Mouse (Mus musculus) T-helper 17 cell (primary cell): Measurements from ENCODE around the gene Gmfb.

Source experiments
- in situ Hi-C, 2 experiments: fragments of 300-600 bp; cut with MboI, MseI; formaldehyde crosslinking; loops; 1 replicate in 1 of 2; 2 replicates in 1 of 2; pipeline ENCODE4 v1.15.1; 2025; ENCODE audit warnings: high pct_unique_total_duplicates in 2 of 2

Gmfb gene

GRCm38 (mm10) chr14:46821873-46822716 is at the start of gene Gmfb:
Gmfb (minus strand) TSS chr14:46822242.
- in situ Hi-C loops: no loop called here

DNA sequence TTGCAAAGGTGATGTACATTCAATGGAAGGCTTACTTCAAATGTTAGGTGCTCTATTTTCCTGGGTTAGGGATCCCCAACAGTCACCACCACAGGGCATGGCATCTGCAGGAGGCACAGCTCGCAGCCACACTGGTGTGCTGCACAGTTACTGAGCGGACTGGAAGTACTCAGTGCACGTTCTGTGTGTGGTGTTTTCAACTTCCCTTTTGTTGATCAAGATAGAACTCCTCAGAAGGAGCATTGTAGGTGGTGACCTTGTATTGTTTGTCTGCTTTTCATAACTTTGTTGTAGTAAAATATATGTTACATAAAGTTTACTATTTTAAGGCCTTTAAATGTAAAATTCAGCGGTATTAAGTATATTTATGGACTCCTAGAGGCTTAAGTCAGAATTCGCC is 40.9 kb upstream of the Gmfb start:
- in situ Hi-C loops: no loop called here

GRCm38 (mm10) chr14:46853677-46854076 is 31.6 kb upstream of the Gmfb start:
- in situ Hi-C loops: no loop called here

GRCm38 (mm10) chr14:46849769-46850168 is 27.7 kb upstream of the Gmfb start:
- in situ Hi-C loops: no loop called here

DNA sequence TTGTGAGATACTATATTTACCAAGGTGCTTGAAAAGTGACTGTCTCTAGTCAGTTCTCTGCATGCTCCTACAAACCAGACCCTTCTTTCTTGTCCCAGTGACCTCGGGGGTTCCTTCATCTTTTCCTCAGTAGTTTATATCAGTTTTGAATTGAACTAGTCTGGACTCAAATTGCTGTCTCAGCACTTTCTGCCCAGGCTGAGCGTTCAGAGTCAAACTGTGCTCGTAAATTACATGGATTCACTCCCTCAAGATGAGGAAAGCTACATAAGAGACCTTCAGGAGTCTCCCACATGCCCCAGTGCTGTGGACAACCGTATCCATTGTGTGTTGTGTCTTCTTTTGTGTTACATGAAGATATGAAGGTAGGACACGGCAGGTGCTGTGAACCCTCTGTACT is 26.7 kb upstream of the Gmfb start:
- in situ Hi-C loops: no loop called here

GRCm38 (mm10) chr14:46848063-46848590 is 26.1 kb upstream of the Gmfb start:
- in situ Hi-C loops: no loop called here

GRCm38 (mm10) chr14:46845706-46846105 is 23.7 kb upstream of the Gmfb start:
- in situ Hi-C loops: no loop called here

DNA sequence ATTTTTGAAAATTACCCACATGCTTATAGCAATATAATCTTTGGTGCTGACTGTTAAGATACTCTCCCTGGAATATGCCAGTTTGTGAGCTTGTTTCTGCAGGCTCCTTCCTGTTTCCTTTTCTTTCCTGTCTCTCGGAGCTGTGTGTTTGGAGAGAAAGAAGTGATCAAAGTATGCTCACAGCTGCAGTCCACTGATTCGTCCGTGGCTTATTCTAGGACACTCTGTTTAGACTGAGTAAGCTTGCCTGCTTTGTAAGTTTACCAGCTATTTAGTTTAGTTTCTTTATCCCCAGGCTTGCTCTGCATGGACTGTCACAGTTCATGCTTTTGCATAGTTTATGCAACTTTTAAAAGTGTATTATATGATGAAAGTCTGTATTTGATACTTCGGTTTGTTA is 17.3 kb upstream of the Gmfb start:
- in situ Hi-C loops: no loop called here

GRCm38 (mm10) chr14:46832354-46833272 is 10.6 kb upstream of the Gmfb start:
- in situ Hi-C loops: no loop called here

DNA sequence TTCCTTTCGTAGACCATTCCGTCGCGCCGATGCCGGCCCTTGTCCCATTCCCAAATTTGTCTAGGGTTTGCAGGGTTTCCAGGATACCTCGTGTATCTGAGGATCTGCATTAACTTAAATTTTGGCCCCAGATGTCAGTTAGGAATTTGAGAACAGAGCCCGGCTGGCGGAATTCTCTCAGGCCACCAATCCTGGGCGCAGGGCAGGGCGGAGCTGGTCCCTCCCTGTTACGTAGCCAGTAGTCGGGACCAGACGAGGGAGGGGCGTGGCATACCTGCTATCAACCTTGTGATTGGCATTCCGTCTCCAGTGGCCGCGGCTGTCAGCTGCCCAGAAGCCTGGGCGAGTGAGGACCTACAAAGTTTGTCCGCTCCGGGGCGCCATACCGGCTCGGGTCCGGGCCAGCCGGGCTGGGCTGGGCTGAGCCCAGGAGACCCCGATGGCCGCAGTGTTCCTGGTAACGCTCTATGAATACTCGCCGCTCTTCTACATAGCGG is 9.8 kb upstream of the Gmfb start, which contains the start of gene Cgrrf1:
TSS of gene Cgrrf1 (plus strand) at position 289 of the 497 bp plus-strand sequence.
- in situ Hi-C loops: no loop called here

- in situ Hi-C loops: no loop called here
These were observed 9.3 kb upstream of the Gmfb start for GRCm38 (mm10) chr14:46831295-46831694.

DNA sequence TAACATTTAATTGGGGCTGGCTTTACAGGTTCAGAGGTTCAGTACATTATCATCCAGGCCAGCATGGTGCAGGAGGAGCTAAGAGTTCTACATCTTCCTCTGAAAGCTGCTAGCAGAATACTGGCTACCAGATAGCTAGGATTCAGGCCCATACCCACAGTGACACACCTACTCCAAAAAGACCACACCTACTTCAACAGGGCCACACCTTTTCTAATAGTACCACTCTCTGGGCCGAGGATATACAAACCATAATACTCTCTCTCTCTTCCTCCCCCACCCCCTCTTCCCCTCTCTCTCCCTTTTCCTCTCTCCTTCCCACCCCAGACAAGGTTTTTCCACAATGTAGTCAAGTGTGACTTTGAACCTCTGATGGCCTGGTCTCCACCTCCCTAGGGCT is 5.4 kb upstream of the Gmfb start:
- in situ Hi-C loops: no loop called here

GRCm38 (mm10) chr14:46823996-46824395 is 2.0 kb upstream of the Gmfb start:
- in situ Hi-C loops: no loop called here

GRCm38 (mm10) chr14:46821271-46821872 is 670 bp downstream of the Gmfb start:
- in situ Hi-C loops: no loop called here

DNA sequence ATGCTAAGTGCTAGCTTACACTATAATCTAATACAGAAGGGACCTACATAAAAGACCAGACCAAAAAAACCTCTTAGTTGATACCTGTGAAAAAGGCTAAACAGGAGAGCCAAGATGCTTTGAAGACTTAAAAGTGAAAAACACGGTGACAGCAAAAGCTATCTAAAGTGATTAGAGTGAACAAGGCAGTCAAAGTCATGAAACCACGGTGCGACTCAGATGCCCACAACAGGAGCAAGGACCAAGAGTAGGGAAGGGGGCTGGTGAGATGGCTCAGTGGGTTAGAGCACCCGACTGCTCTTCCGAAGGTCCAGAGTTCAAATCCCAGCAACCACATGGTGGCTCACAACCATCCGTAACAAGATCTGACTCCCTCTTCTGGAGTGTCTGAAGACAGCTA is 2.1 kb downstream of the Gmfb start:
- in situ Hi-C loops: loop anchor here in 1 of 2 experiments (10.0 kb wide), 1 partner anchor 745 kb away; no protein-coding TSS in a partner anchor

DNA sequence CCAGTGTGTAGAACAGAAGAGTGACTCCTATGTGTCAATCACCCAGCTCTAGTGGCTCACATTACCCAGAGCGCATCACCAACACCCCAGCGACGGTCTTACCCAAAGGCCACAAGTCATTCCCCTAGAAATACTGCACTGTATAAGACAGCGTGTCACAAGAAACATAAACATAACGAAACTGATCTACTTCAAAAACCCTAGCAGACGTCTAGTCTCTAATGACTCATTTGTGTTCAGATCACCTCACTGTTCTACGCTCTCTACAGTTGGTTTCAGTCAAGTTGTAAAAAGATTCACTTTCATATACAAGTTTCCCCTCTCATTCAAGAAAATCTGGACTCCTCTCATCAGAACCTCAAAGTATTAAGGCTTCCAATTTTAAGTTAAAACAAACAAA is 3.3 kb downstream of the Gmfb start:
- in situ Hi-C loops: loop anchor here in 1 of 2 experiments (10.0 kb wide), 1 partner anchor 746 kb away; no protein-coding TSS in a partner anchor

DNA sequence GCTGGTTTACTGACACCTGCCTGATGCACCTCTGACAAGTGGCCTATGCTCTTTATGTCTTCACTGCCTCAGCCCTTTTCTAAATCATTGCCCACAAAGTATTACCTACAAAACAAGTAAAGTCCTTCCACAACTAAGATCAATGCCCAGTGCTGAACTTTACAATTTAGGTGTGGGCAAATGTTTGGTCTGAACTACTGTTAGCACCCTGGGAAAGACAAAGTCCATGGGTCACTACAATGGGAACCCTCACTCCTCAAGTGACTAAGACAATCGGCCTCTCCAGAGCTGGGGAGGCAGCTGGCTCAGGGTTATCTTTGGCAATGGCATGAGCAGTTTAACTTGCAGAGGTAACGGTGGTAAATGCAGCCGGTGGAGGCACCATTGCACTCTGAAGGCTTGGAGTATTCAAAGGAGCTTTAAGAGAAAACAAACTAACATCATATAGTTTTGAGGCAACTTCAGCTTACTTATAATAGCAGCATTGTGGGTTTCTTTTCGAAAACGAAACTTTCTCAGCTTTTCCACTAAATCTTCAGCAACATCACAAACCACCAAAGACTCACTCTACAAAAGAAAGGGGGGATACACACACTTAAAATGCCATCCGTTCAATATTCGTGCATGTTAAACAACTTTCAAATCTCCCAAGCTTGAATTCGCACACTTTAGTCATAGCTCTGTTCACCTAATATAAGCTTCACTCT is 5.0 kb downstream of the Gmfb start:
- in situ Hi-C loops: loop anchor here in 1 of 2 experiments (10.0 kb wide), 1 partner anchor 748 kb away; no protein-coding TSS in a partner anchor

DNA sequence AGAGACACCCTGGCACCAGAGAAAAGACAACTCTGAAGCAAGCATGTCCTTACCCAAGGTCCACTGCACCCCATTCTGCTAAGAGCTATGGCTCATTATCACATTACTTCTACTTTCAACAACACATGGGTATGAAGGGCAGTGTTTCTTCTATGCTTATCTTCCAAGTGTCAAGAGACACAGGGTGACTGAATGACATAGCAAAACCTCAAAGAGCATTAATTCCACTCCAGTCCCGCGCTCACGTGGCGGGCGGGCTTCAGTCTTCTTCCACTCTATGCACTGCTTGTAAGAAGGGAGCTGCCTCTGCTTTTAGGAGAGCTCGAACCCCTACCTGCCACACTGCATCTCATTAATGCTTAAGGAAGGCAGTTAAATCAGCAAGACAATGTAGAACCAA is 6.4 kb downstream of the Gmfb start:
- in situ Hi-C loops: loop anchor here in 1 of 2 experiments (10.0 kb wide), 1 partner anchor 749 kb away; no protein-coding TSS in a partner anchor

- in situ Hi-C loops: no loop called here
These were observed 14.1 kb downstream of the Gmfb start for GRCm38 (mm10) chr14:46807927-46808326.

DNA sequence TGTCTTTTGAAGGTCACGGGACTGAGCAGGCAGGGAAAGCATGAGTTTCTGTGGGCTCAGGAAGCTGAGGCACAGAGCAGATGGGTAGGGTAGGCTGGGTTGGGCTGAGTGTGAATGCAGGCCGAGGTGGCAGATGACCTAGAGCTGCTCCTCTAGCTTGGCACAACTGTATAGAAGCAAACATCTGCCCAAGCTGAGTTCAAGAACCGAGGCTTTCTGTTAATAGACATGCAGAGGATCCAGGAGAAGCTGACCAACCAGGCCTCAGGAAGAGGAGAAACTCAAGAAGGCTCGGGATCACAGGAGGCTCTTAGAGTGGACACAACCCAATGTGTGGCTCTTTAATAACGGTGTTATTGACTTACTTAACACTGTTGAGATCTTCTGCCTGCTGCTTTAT is 15.9 kb downstream of the Gmfb start:
- in situ Hi-C loops: no loop called here

DNA sequence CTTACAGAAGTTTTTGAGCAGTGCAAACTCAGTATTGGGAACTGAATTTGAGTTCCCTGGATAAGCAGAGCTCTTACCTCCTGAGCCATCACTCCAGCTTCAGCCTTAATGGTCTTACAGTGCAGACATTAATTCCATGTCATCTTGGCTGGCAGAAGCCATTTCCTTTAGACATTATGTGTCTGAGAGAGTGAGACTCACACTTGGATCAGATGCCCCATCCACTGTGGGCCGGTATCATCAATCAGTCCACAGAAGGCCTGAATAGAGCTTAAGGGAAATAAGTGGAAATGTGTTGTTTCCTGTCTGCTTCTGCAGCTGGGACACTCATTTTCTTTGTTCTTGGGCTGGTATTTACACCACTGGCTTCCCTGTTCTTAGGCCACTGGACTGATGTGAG is 18.3 kb downstream of the Gmfb start:
- in situ Hi-C loops: no loop called here
